Mouse (Mus musculus): ENCODE measurements at regions not wholly inside any gene's neighbourhood (a gene's known extent, or its start where the extent isn't known, plus 50 kb on each side); places are given as distances from the start of the nearest gene placed in this dataset.
"Not testable (repeated sequence)": the region's sequence is repeated elsewhere in the genome, so short reads cannot be mapped to it uniquely, and the experiment has no call there.

DNA sequence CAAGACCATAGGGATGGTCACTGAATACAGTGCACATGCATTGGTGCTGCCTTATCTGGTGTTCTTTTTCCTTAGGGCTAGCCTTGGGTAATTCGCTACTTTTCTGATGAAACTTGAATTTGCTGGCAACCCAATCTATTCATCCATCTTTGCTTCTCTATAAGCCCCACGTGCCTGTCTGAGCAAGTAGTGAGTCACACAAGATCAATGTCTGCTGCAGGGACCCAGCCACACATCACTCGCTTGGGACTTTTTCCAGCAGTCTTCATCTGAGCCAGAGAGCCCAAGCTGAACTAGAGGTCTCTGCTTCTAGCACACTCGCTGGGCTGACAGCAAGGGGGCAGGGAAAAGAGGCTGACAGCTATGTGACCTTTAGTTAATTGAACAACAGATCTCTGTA is 464.3 kb upstream of the Nmur2 start:
- intact Hi-C loops (cut with DNase I) = no loop called here

DNA sequence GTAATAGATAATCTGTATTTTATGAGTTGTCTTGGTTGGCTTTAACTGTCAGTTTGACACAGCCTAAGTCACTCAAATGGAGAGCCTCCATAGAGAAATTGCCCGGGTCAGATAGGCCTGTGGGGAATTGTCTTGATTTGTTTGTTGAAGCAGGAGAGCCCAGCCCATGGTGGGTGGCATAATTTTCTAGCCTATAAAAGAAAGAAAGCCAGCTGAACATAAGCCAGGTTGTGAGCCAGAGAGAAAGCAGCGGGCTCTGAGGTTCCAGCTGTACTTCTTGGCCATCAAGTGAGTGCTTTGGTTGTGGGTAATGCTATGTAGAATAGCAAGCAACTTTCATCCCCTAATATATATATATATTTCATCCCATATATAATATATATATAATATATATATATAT is 474.1 kb upstream of the Nmur2 start:
- DNase-seq (ENCODE audit: low spot score in 2 of 2) = no peak
- intact Hi-C loops (cut with DNase I) = no loop called here

More for the DNA sequence above, 464.3 kb upstream of the Nmur2 start:
- DNase-seq (ENCODE audit: low spot score in 2 of 2) = no peak

DNA sequence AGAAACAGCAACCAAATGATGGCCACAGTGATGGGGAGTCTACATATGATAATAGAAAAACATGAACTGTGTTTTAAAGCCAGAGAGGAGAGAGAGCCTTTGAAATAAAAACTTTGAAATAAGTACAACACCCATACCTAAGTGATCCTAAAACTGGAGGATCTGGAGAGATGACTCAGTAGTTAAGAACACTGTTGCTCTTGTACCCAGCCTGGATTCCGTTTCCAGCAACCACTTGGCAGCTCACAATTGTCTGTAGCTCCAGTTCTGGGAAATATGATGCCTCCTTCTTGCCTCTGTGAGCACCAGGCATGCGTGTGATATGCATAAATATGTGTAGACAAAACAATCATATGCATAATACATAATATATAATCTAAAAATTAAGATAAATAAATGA is 477.7 kb upstream of the Nmur2 start:
- intact Hi-C loops (cut with DNase I) = no loop called here

GRCm38 (mm10) chr11:56550736-56551135 is 460.5 kb upstream of the Gria1 start:
- no peak for DNase-seq (ENCODE audit: low spot score in 2 of 2)
- intact Hi-C loops (cut with DNase I) = no loop called here

More for the DNA sequence above, 477.7 kb upstream of the Nmur2 start:
- DNase-seq (ENCODE audit: low spot score in 2 of 2) = peak in 1 of 2 experiments; percentile 21

- intact Hi-C loops (cut with DNase I) = no loop called here
- DNase-seq (ENCODE audit: low spot score in 2 of 2) = no peak
These were observed 454.9 kb upstream of the Gria1 start for GRCm38 (mm10) chr11:56556332-56556731.

DNA sequence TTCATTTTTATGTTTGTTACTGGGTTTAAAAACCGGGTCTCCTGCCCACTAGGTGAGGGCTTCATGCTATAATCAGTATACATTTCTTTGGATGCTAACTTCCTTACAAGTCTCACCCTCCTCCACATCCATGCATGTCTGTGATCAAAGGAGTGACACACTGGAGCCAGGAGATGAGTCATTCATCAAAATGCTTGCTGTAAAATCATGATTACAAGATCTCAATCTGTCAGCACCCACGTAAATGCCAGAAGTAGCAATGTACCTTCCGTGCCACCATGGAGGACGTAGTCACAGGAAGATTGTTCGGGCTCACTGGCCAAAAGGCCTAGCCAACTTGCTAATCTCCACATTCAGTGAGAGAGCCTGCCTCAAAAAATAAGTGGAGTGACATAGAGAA is 431.2 kb upstream of the Gria1 start:
- peak; percentile 10 to 84 for DNase-seq (ENCODE audit: low spot score in 2 of 2)
- intact Hi-C loops (cut with DNase I) = no loop called here

DNA sequence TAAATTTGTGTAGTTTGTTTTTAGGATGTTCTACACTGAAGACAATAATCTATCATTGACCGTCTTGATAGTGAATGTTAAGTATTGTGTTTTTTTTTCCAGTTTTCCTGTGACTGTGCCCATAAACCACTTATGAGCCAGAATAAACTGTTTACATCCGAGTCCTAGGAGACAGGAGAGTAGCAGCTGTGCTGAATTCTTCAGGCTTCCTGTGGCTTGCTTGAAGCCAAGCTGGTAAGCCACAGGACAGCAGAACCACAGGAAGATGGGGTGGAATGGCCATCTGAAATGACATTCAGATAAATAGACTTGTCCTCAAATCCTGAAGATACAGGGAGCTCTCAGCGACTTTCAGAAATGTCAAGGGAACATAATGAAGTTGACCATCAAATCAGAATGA is 428.1 kb upstream of the Gria1 start:
- intact Hi-C loops (cut with DNase I) = no loop called here

DNA sequence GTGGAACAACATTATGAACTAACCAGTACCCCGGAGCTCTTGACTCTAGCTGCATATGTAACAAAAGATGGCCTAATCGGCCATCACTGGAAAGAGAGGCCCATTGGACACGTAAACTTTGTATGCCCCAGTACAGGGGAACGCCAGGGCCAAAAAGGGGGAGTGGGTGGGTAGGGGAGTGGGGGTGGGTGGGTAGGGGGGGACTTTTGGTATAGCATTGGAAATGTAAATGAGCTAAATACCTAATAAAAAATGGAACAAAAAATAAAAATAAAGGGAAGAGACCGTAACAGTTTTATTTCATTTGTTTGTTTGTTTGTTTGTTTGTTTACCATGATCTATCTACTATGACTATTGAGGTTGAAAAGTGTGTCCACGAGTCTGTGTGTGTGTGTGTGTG is 417.8 kb upstream of the Gria1 start:
- intact Hi-C loops (cut with DNase I) = not testable (repeated sequence)

More for the DNA sequence above, 428.1 kb upstream of the Gria1 start:
- no peak for DNase-seq (ENCODE audit: low spot score in 2 of 2)

DNA sequence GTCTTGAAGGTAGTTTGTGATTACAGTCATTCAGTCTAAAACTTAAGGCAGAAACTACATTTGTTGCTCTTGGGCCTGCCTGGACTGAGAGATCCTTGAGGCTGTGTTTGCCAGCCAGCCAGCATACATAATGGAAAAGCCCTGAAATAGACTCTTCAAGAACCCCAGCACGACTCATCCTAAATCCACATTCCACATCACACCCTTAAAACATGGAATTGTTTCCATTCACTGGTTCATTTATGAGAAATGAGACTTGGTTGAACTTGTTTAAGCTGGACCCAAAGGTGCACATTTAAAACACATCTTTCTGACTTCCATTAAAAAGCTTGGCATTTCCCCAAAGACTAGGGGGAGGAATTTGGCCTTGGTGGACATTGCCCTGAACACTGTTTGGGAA is 407.4 kb upstream of the Gria1 start:
- intact Hi-C loops (cut with DNase I) = no loop called here
- no peak for DNase-seq (ENCODE audit: low spot score in 2 of 2)

More for the DNA sequence above, 417.8 kb upstream of the Gria1 start:
- DNase-seq (ENCODE audit: low spot score in 2 of 2) = not testable (repeated sequence)

GRCm38 (mm10) chr11:56627659-56628058 is 383.5 kb upstream of the Gria1 start:
- intact Hi-C loops (cut with DNase I) = no loop called here
- DNase-seq (ENCODE audit: low spot score in 2 of 2) = peak; percentile 30 to 40

DNA sequence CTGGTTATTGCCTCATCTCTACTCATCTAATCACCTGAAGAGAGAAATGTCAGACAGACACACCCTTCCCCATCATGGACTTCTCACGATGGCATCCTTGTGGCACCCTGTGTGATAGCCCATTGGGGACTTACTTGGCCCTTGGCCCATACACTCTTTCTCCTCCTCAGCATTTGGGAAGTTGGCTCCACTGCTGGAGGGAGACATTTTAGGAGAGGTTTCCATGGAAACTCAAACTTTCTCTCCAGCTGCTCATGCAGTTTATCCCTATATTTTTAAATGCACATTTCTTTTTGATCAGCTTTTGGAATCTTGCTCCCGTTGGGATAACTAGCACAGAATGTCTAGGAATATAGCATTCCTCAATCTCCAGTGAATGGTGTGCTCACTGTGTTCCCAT is 377.7 kb upstream of the Gria1 start:
- DNase-seq (ENCODE audit: low spot score in 2 of 2) = peak in 1 of 2 experiments; percentile 39
- intact Hi-C loops (cut with DNase I) = no loop called here

GRCm38 (mm10) chr11:56636606-56637226 is 374.5 kb upstream of the Gria1 start:
- intact Hi-C loops (cut with DNase I) = no loop called here
- DNase-seq (ENCODE audit: low spot score in 2 of 2) = no peak

- no peak for DNase-seq (ENCODE audit: low spot score in 2 of 2)
- intact Hi-C loops (cut with DNase I) = loop anchor here (10.0 kb wide), 1 partner anchor 813 kb away; no protein-coding TSS in a partner anchor
These were observed 369.5 kb upstream of the Gria1 start for GRCm38 (mm10) chr11:56641716-56642115.

Measured in left cerebral cortex, postnatal 25 days (tissue).